Comparison of ENCODE assay signal across 8 mouse cellular contexts in genomic region chr3:39814814-39815213, GRCm38 (mm10).
DNase-seq lines count a peak whose midpoint lies in the region; ATAC-seq and TF ChIP-seq lines count a peak whose summit lies in the region.

No protein-coding gene starts in this region.

- no peaks in the 10 kb centered on the region for H3K36me3 ChIP-seq in intestine, postnatal 0 days (ENCODE audit: control insufficient read depth, insufficient read depth)
- no peaks in the 10 kb centered on the region for H3K36me3 ChIP-seq in intestine, embryonic 15.5 days
- no peaks in the 10 kb centered on the region for H3K36me3 ChIP-seq in embryonic facial prominence, embryonic 10.5 days (replicated peaks)
- no peaks in the 10 kb centered on the region for H3K36me3 ChIP-seq in midbrain, embryonic 16.5 days (ENCODE audit: control insufficient read depth, insufficient read depth, low read length)

- no peaks in the 10 kb centered on the region for H3K9me3 ChIP-seq in intestine, postnatal 0 days (ENCODE audit: control insufficient read depth)
- no peaks in the 10 kb centered on the region for H3K9me3 ChIP-seq in intestine, embryonic 15.5 days
- H3K9me3 ChIP-seq in embryonic facial prominence, embryonic 10.5 days, result no peaks in the 10 kb centered on the region
- H3K9me3 ChIP-seq in midbrain, embryonic 16.5 days (replicated peaks; ENCODE audit: control insufficient read depth, low read length, poor library complexity, severe bottlenecking), result no peaks in the 10 kb centered on the region

- peak; percentile 80 for TF ChIP-seq CTCF in intestine, postnatal 0 days (IDR thresholded peaks at IDR 0.05; ENCODE audit: low read depth)

- 17% methylated on average over 6 of the region's 6 CpGs for WGBS in intestine, postnatal 0 days
- 22% methylated on average over 6 of the region's 6 CpGs for WGBS in intestine, embryonic 15.5 days
- 26% methylated on average over 6 of the region's 6 CpGs for WGBS in embryonic facial prominence, embryonic 10.5 days
- 31% methylated on average over 6 of the region's 6 CpGs for WGBS in midbrain, embryonic 16.5 days

- H3K9ac ChIP-seq in intestine, postnatal 0 days (ENCODE audit: low read depth, low read length), result no peak overlapping the region
- no peak overlapping the region for H3K9ac ChIP-seq in intestine, embryonic 15.5 days
- H3K9ac ChIP-seq in midbrain, embryonic 16.5 days (ENCODE audit: low read depth, low read length), result no peak overlapping the region

- no peaks in the 10 kb centered on the region for H3K27me3 ChIP-seq in intestine, postnatal 0 days (replicated peaks; ENCODE audit: control insufficient read depth, insufficient read depth, low read length)
- no peaks in the 10 kb centered on the region for H3K27me3 ChIP-seq in intestine, embryonic 15.5 days (replicated peaks)
- no peaks in the 10 kb centered on the region for H3K27me3 ChIP-seq in embryonic facial prominence, embryonic 10.5 days (replicated peaks; ENCODE audit: low read depth, poor library complexity, severe bottlenecking)
- no peaks in the 10 kb centered on the region for H3K27me3 ChIP-seq in midbrain, embryonic 16.5 days (ENCODE audit: control insufficient read depth, insufficient read depth, low read depth, low read length)

- H3K4me2 ChIP-seq in intestine, postnatal 0 days (replicated peaks; ENCODE audit: low read depth), result no peak overlapping the region
- no peak overlapping the region for H3K4me2 ChIP-seq in intestine, embryonic 15.5 days (replicated peaks)
- H3K4me2 ChIP-seq in midbrain, embryonic 16.5 days (ENCODE audit: low read length), result no peak overlapping the region

- no peaks in the 10 kb centered on the region for H3K4me1 ChIP-seq in intestine, postnatal 0 days (replicated peaks; ENCODE audit: control insufficient read depth, insufficient read depth, low read length)
- no peaks in the 10 kb centered on the region for H3K4me1 ChIP-seq in intestine, embryonic 15.5 days (replicated peaks)
- no peaks in the 10 kb centered on the region for H3K4me1 ChIP-seq in embryonic facial prominence, embryonic 10.5 days
- H3K4me1 ChIP-seq in midbrain, embryonic 16.5 days (ENCODE audit: control insufficient read depth, insufficient read depth, low read length), result no peaks in the 10 kb centered on the region

- peak; percentile 37 to 81 for DNase-seq in adrenal gland, adult (ENCODE audit: inconsistent age in 2 of 2, low spot score in 1 of 2)
- DNase-seq in embryonic facial prominence, embryonic 10.5 days (ENCODE audit: low spot score), result peak; percentile 73
- peak; percentile 71 for DNase-seq in heart, postnatal 4 days
- peak; percentile 19 to 29 for DNase-seq in left cerebral cortex, adult 8-10 months (ENCODE audit: low spot score in 2 of 2)

- no peak for ATAC-seq in intestine, postnatal 0 days
- ATAC-seq in intestine, embryonic 15.5 days, result no peak
- ATAC-seq in midbrain, embryonic 16.5 days, result peak; percentile 60; the same call in 1 of the 2 replicates
- no peak for ATAC-seq in megakaryocyte, adult 5-6 weeks (ENCODE audit: poor library complexity, severe bottlenecking)

- H3K27ac ChIP-seq in intestine, postnatal 0 days (ENCODE audit: low read depth, low read length), result no peak overlapping the region
- no peak overlapping the region for H3K27ac ChIP-seq in intestine, embryonic 15.5 days
- no peak overlapping the region for H3K27ac ChIP-seq in embryonic facial prominence, embryonic 10.5 days (replicated peaks)
- H3K27ac ChIP-seq in midbrain, embryonic 16.5 days (ENCODE audit: low read length), result no peak overlapping the region

- no peak overlapping the region for H3K4me3 ChIP-seq in intestine, postnatal 0 days (ENCODE audit: low read depth, low read length)
- H3K4me3 ChIP-seq in intestine, embryonic 15.5 days (replicated peaks), result no peak overlapping the region
- no peak overlapping the region for H3K4me3 ChIP-seq in embryonic facial prominence, embryonic 10.5 days
- H3K4me3 ChIP-seq in midbrain, embryonic 16.5 days (ENCODE audit: low read depth, low read length), result no peak overlapping the region
